Mouse (Mus musculus) CH12F3 (cell line): Measurements from ENCODE around the gene Cd1d1.

Experiments
- in situ Hi-C: fragments of 300-500 bp; cut with MboI; formaldehyde crosslinking; loops from 2 replicates; pipeline ENCODE4 v1.14.3; 2020; ENCODE audit warnings: low sequenced_read_pairs

The Cd1d1 gene

DNA sequence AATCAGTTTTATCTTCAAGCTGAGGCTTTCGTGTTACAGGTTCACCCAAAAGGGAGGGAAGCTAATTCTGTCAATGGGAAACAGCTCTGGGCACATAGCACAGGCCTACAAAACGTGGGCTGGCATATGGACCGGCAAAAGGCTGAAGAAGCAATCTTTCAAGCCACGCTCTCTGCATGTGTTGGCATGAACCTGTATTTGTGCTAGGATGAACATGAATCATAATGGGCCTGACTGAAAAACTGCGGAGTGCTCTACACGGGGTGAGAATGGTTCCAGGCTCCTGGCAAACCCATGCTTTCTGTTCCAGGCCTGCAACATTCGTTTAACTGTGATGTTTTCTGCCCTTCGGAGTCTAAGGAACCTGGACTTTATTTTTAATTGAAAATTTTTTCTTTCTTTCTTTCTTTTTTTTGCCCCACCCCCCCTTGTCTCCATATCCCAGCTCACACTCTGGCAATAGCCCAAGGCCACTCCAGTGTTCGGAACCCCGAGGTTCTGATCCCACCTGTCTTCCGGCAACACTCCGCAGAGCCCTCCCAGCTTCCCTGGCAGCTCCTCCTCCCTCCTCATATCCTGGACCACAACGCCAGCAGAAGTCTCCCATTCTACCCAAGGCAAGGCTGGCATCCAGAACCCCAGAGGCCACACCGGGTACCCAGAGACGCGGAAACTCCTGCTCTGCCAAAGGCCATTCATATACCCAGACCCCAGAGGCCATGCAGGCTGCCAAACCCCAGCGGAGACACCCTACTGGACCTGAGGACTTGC lies 36.4 kb downstream of the Cd1d1 start:
- in situ Hi-C loops, result no loop called here

GRCm38 (mm10) chr3:86961395-86961669 lies 37.9 kb downstream of the Cd1d1 start:
- in situ Hi-C loops, result no loop called here

GRCm38 (mm10) chr3:86960656-86961394 lies 38.4 kb downstream of the Cd1d1 start:
- in situ Hi-C loops, result no loop called here

DNA sequence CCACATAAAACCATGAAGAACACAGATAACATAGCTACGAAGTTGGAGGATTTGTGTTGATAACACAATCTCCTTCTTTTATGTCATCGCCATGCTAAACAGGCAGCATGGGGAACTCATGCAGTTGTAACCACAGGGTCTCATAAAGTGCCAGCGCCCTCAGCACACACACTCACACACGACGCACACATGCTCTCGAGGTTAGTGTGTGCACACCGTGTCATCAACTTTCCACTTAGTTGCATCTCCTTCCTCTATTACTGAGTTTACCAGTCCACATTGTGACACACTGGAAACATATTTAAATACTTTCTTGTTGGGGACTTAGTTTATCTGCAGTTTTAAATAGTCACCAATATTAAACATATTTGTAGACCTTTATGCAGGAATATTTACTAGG lies 40.2 kb downstream of the Cd1d1 start:
- in situ Hi-C loops, result no loop called here

DNA sequence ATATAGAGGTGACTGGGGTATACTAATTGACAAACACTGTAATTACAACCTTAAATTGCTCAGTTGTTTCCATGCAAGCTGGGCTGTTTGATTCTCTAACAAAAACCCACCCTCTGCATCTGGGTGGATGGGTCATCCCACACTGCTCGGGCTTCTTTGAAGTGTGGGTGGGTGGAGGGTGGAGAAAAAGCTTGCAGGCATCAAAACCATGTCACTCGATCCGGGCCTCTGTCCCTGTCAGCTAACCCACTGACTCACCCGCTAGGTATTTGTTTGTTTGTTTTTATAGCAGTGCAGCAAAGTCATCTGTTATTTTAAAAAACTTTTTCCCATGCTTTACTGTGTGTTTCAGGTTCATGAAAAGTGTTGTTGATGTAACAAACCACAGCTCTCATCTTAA lies 43.9 kb downstream of the Cd1d1 start:
- in situ Hi-C loops, result no loop called here

- in situ Hi-C loops, result no loop called here
Observed at GRCm38 (mm10) chr3:86954521-86954920, 44.7 kb downstream of the Cd1d1 start.

DNA sequence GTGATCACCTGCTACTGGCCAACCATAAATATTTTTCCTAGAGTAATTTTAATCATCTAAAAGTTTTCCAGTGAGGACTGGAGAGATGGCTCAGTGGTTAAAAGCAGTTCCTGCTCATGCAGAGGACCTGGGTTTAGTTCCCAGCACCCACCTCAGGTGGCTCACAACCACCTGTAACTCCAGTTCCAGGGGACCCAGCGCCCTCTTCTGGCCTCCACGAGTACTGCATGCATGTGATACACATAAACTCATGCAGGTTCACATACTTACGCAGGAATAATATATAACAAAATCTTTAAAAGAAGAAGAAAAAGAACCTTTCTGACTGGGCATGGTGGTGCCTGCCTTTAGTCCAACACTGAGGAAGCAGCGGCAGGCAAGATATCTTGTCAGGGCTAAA lies 45.4 kb downstream of the Cd1d1 start:
- in situ Hi-C loops, result no loop called here

DNA sequence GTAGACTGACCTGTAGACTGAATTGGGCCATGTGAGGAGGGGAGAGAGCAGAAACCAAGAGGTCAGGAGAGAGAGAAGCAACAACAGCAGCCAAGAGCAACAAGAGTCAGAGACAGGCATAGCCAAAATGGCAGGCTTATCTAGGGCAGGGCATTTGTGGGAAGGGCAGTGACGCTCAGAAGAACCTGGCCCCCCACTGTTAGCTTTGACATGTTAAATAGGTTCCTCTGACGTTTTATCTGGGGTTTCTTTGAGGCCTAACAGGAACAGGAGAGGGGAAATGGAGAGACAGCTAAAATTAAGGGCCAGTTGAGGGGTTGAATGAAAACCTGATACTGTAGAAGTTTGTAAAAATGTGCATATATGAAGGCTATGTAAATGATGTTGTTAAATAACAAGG lies 48.6 kb downstream of the Cd1d1 start:
- in situ Hi-C loops, result no loop called here
